In genomic region chr2:103556125-103556877, GRCm38 (mm10) we compare ENCODE assay signal across 8 mouse cellular contexts. TPM values are rescaled to one million over a fixed set of nuclear protein-coding genes. Genes with fewer than 3 reads are reported as not detected.
DNase-seq lines count a peak whose midpoint lies in the region; TF ChIP-seq lines count a peak whose summit lies in the region.

No protein-coding gene starts in this region.

- intact Hi-C loops in gastrocnemius, adult 2 months (cut with DNase I) = no loop called here
- intact Hi-C loops in heart, postnatal 14 days (cut with DNase I) = no loop called here

- no peak overlapping the region for H3K27ac ChIP-seq in gastrocnemius, adult 2 months

- H3K4me3 ChIP-seq in gastrocnemius, adult 2 months = no peak overlapping the region

- DNase-seq in gastrocnemius, adult 2 months = no peak
- no peak for DNase-seq in gastrocnemius, postnatal 10 days
- peak; percentile 13 for DNase-seq in right cerebral cortex, postnatal 4 days
- DNase-seq in right cerebral cortex, postnatal 25 days = no peak
- peak; percentile 10 to 29 for DNase-seq in heart, postnatal 14 days
- DNase-seq in thymus, postnatal 36 days = peak; percentile 27 to 47
- DNase-seq in urinary bladder, postnatal 25 days (ENCODE audit: low spot score) = no peak
- DNase-seq in layer of hippocampus, postnatal 36 days = no peak

- TF ChIP-seq CTCF in gastrocnemius, adult 2 months (IDR thresholded peaks at IDR 0.05) = peak; percentile 50

RNA-seq across cellular contexts. Expression of gene Abtb2, which starts 9.8 kb away (rescaled TPM):
- total RNA-seq in gastrocnemius, adult 2 months (2021) = 10 to 100 TPM in 1 of 2 experiments, 1 to 10 TPM in 1; 8.3 to 13.2 TPM
- total RNA-seq in gastrocnemius, postnatal 10 days (2021) = 10 to 100 TPM; 11.0 to 13.6 TPM
- 10 to 100 TPM; 18.1 to 21.6 TPM for total RNA-seq in heart, postnatal 14 days (2021)
- total RNA-seq in layer of hippocampus, postnatal 36 days (2021) = 10 to 100 TPM; 11.8 to 12.0 TPM

Comparison
In these comparisons a context has a peak if more than half of its experiments do, and no peak if none do; other contexts are left out.
1. DNase-seq: peak in right cerebral cortex, postnatal 4 days (single experiment), heart, postnatal 14 days (2 of 2) and thymus, postnatal 36 days (2 of 2); none in gastrocnemius, adult 2 months (single experiment), gastrocnemius, postnatal 10 days (single experiment), right cerebral cortex, postnatal 25 days (single experiment), urinary bladder, postnatal 25 days (single experiment) and layer of hippocampus, postnatal 36 days (0 of 2).